In genomic region chr5:88553271-88554085, GRCm38 (mm10) we compare ENCODE assay signal across 8 mouse cellular contexts. TPM values are rescaled to one million over a fixed set of nuclear protein-coding genes. Genes with fewer than 3 reads are reported as not detected.
DNase-seq lines count a peak whose midpoint lies in the region; ATAC-seq and TF ChIP-seq lines count a peak whose summit lies in the region.

No protein-coding gene starts in this region.

- peak; percentile 49 for ATAC-seq in heart, embryonic 16.5 days (replicated peaks; ENCODE audit: extremely low read depth, insufficient read depth, low FRiP score)
- ATAC-seq in G1E (ENCODE audit: extremely low read depth, insufficient number of reproducible peaks, low FRiP score, poor library complexity, severe bottlenecking), result peak; percentile 62
- peak; percentile 77 for ATAC-seq in forebrain, embryonic 11.5 days (replicated peaks; ENCODE audit: low FRiP score)
- ATAC-seq in liver, embryonic 14.5 days (ENCODE audit: insufficient read depth), result peak; percentile 63

- H3K27ac ChIP-seq in heart, embryonic 16.5 days (ENCODE audit: low read length), result peak overlapping the region; percentile 98
- H3K27ac ChIP-seq in forebrain, embryonic 11.5 days (ENCODE audit: low read depth, low read length), result peak overlapping the region; percentile 86
- peak overlapping the region; percentile 60 for H3K27ac ChIP-seq in liver, embryonic 14.5 days

- H3K9me3 ChIP-seq in heart, embryonic 16.5 days (replicated peaks; ENCODE audit: control insufficient read depth, low read length), result no peaks in the 10 kb centered on the region
- H3K9me3 ChIP-seq in G1E (replicated peaks), result no peaks in the 10 kb centered on the region
- H3K9me3 ChIP-seq in forebrain, embryonic 11.5 days (ENCODE audit: control insufficient read depth, low read length), result no peaks in the 10 kb centered on the region
- no peaks in the 10 kb centered on the region for H3K9me3 ChIP-seq in liver, embryonic 14.5 days (ENCODE audit: control insufficient read depth, low read length)

- WGBS in heart, embryonic 16.5 days, result 7% methylated on average over 29 of the region's 29 CpGs
- 9% methylated on average over 29 of the region's 29 CpGs for whole genome bisulfite sequencing in forebrain, embryonic 11.5 days
- 1% methylated on average over 29 of the region's 29 CpGs for WGBS in liver, embryonic 14.5 days (ENCODE audit: insufficient replicate concordance)

- H3K27me3 ChIP-seq in heart, embryonic 16.5 days (ENCODE audit: control insufficient read depth, insufficient read depth, low read length), result no peaks in the 10 kb centered on the region
- H3K27me3 ChIP-seq in G1E (ENCODE audit: insufficient read depth, low read length), result no peaks in the 10 kb centered on the region
- H3K27me3 ChIP-seq in forebrain, embryonic 11.5 days (ENCODE audit: control insufficient read depth, insufficient read depth, low read length), result no peaks in the 10 kb centered on the region
- no peaks in the 10 kb centered on the region for H3K27me3 ChIP-seq in liver, embryonic 14.5 days (ENCODE audit: control insufficient read depth, insufficient read depth, low read length)

- peaks cover 17% of the 10 kb centered on the region for H3K4me1 ChIP-seq in heart, embryonic 16.5 days (ENCODE audit: control insufficient read depth, insufficient read depth, low read length)
- H3K4me1 ChIP-seq in G1E (ENCODE audit: insufficient read depth, low read depth, low read length), result peaks cover 15% of the 10 kb centered on the region
- H3K4me1 ChIP-seq in forebrain, embryonic 11.5 days (replicated peaks; ENCODE audit: control insufficient read depth, insufficient read depth, low read length), result peaks cover 6% of the 10 kb centered on the region; the same call in 1 of the 2 replicates
- peaks cover 9 to 16% of the 10 kb centered on the region in 2 experiments for H3K4me1 ChIP-seq in liver, embryonic 14.5 days (replicated peaks; ENCODE audit: control insufficient read depth in 2 of 2, insufficient read depth in 2 of 2, low read length in 1 of 2)

- H3K9ac ChIP-seq in heart, embryonic 16.5 days (ENCODE audit: low read length), result peak overlapping the region; percentile 90
- peak overlapping the region; percentile 79 for H3K9ac ChIP-seq in forebrain, embryonic 11.5 days (ENCODE audit: low read length)
- H3K9ac ChIP-seq in liver, embryonic 14.5 days (replicated peaks), result peak overlapping the region; percentile 70

- peak overlapping the region; percentile 76 for H3K4me3 ChIP-seq in heart, embryonic 16.5 days (ENCODE audit: low read length)
- H3K4me3 ChIP-seq in G1E (ENCODE audit: low read depth, low read length), result peak overlapping the region; percentile 96
- peak overlapping the region; percentile 68 for H3K4me3 ChIP-seq in forebrain, embryonic 11.5 days (ENCODE audit: low read depth, low read length)
- peak overlapping the region; percentile 85 to 99 for H3K4me3 ChIP-seq in liver, embryonic 14.5 days (ENCODE audit: insufficient read depth in 1 of 2, low read depth in 2 of 2, low read length in 2 of 2)

- peaks cover 9% of the 10 kb centered on the region; the same call in 1 of the 2 replicates for H3K36me3 ChIP-seq in heart, embryonic 16.5 days (ENCODE audit: control insufficient read depth, insufficient read depth)
- H3K36me3 ChIP-seq in G1E (replicated peaks), result peaks cover 20% of the 10 kb centered on the region
- H3K36me3 ChIP-seq in forebrain, embryonic 11.5 days (ENCODE audit: control insufficient read depth, insufficient read depth, low read length), result no peaks in the 10 kb centered on the region; the same call in 1 of the 2 replicates
- no peaks in the 10 kb centered on the region for H3K36me3 ChIP-seq in liver, embryonic 14.5 days (replicated peaks; ENCODE audit: control insufficient read depth, insufficient read depth, low read depth)

- H3K4me2 ChIP-seq in heart, embryonic 16.5 days (ENCODE audit: low read depth, low read length), result peak overlapping the region; percentile 76
- peak overlapping the region; percentile 67 for H3K4me2 ChIP-seq in forebrain, embryonic 11.5 days (ENCODE audit: low read depth, low read length, severe bottlenecking)
- peak overlapping the region; percentile 68 for H3K4me2 ChIP-seq in liver, embryonic 14.5 days (ENCODE audit: low read depth)

- no peak for TF ChIP-seq EP300 in liver, embryonic 14.5 days (IDR thresholded peaks at IDR 0.05; ENCODE audit: low read depth)

- DNase-seq in heart, adult 18-20 months, result no peak
- no peak for DNase-seq in G1E (ENCODE audit: low spot score)
- no peak for DNase-seq in forebrain, embryonic 11.5 days (ENCODE audit: low spot score)
- no peak for DNase-seq in liver, embryonic 14.5 days (ENCODE audit: low read depth in 3 of 3, low spot score in 3 of 3)
- DNase-seq in right cerebral cortex, postnatal 36 days (ENCODE audit: low spot score in 2 of 2), result no peak
- DNase-seq in ovary, postnatal 36 days (ENCODE audit: low spot score), result no peak
- DNase-seq in urinary bladder, postnatal 36 days (ENCODE audit: low spot score in 2 of 2), result no peak

- no peak for TF ChIP-seq CTCF in G1E (IDR thresholded peaks at IDR 0.05; ENCODE audit: low read depth, low read length)
- no peak for TF ChIP-seq CTCF in liver, embryonic 14.5 days (IDR thresholded peaks at IDR 0.05; ENCODE audit: low read depth)

RNA-seq across cellular contexts. Expression of gene Utp3, which starts 0.8 kb away (rescaled TPM):
- 48.5 and 53.8 TPM in 2 replicates for polyA plus RNA-seq in heart, embryonic 16.5 days (2015; fragmentation: Nextera tagmentation; extraction: Ambion mirVana)
- 10 to 100 TPM; 20.1 to 21.6 TPM for total RNA-seq in heart, adult 18-20 months (2021)
- total RNA-seq in G1E (2014; fragmentation: Nextera tagmentation) (77.0 and 96.8 TPM in 2 replicates), G1E (2017) (53.4 and 69.7 TPM in 2 replicates)
- polyA plus RNA-seq in G1E (2012), result 76.1 and 79.6 TPM in 2 replicates
- polyA plus RNA-seq in forebrain, embryonic 11.5 days (2014; fragmentation: Nextera tagmentation; extraction: Ambion mirVana), result 74.4 and 77.6 TPM in 2 replicates
- 10.1 and 24.6 TPM in 2 replicates for polyA plus RNA-seq in liver, embryonic 14.5 days (2012; rRNA removed)
- polyA plus RNA-seq in liver, embryonic 14.5 days (2014; fragmentation: Nextera tagmentation; extraction: Ambion mirVana), result 25.5 and 27.2 TPM in 2 replicates

RNA-seq across cellular contexts. Expression of gene Rufy3, which starts 11.4 kb away (rescaled TPM):
- polyA plus RNA-seq in heart, embryonic 16.5 days (2015; fragmentation: Nextera tagmentation; extraction: Ambion mirVana), result 9.1 and 9.2 TPM in 2 replicates
- 10 to 100 TPM; 13.8 to 15.0 TPM for total RNA-seq in heart, adult 18-20 months (2021)
- total RNA-seq in G1E (2014; fragmentation: Nextera tagmentation) (11.9 and 14.0 TPM in 2 replicates), G1E (2017) (14.7 and 17.0 TPM in 2 replicates)
- 2.5 and 3.1 TPM in 2 replicates for polyA plus RNA-seq in G1E (2012)
- polyA plus RNA-seq in forebrain, embryonic 11.5 days (2014; fragmentation: Nextera tagmentation; extraction: Ambion mirVana), result 96.8 and 96.9 TPM in 2 replicates
- polyA plus RNA-seq in liver, embryonic 14.5 days (2012; rRNA removed), result 2.8 and 4.1 TPM in 2 replicates
- 2.9 and 3.5 TPM in 2 replicates for polyA plus RNA-seq in liver, embryonic 14.5 days (2014; fragmentation: Nextera tagmentation; extraction: Ambion mirVana)

RNA-seq across cellular contexts. Expression of gene Jchain, which starts 25.8 kb away (rescaled TPM):
- polyA plus RNA-seq in heart, embryonic 16.5 days (2015; fragmentation: Nextera tagmentation; extraction: Ambion mirVana), result 0.14 and 0.33 TPM in 2 replicates
- total RNA-seq in heart, adult 18-20 months (2021), result 10 to 100 TPM in 1 of 2 experiments, 1 to 10 TPM in 1; 2.1 to 13.5 TPM
- total RNA-seq in G1E (2014; fragmentation: Nextera tagmentation), result not detected in 2 replicates
- total RNA-seq in G1E (2017), result not detected in 2 replicates
- not detected in 2 replicates for polyA plus RNA-seq in G1E (2012)
- polyA plus RNA-seq in forebrain, embryonic 11.5 days (2014; fragmentation: Nextera tagmentation; extraction: Ambion mirVana), result 0.48 TPM in 1 of 2 replicates, not detected in the other
- polyA plus RNA-seq in liver, embryonic 14.5 days (2012; rRNA removed), result 0.11 TPM in 1 of 2 replicates, not detected in the other
- not detected in 2 replicates for polyA plus RNA-seq in liver, embryonic 14.5 days (2014; fragmentation: Nextera tagmentation; extraction: Ambion mirVana)
